Mouse (Mus musculus): ENCODE results near the gene CN725425.
A peak's percentile ranks its signal among the peaks of the same experiment; 100 is the strongest.

The CN725425 gene

GRCm38 (mm10) chr15:91199256-91199905 lies at the start of gene CN725425:
Gene CN725425 (plus strand): TSS chr15:91199494.
- DNase-seq (ENCODE audit: low read depth, low spot score), result no peak

- DNase-seq (ENCODE audit: low read depth, low spot score), result no peak
Measured at GRCm38 (mm10) chr15:91152592-91152991, 46.7 kb upstream of the CN725425 start.

GRCm38 (mm10) chr15:91153311-91153710 lies 46.0 kb upstream of the CN725425 start:
- DNase-seq (ENCODE audit: low read depth, low spot score), result no peak

- DNase-seq (ENCODE audit: low read depth, low spot score), result no peak
Measured at GRCm38 (mm10) chr15:91161153-91161552, 38.1 kb upstream of the CN725425 start.

- DNase-seq (ENCODE audit: low read depth, low spot score), result no peak
Measured at GRCm38 (mm10) chr15:91163454-91163853, 35.8 kb upstream of the CN725425 start.

- peak; percentile 42 for DNase-seq (ENCODE audit: low read depth, low spot score)
Measured at GRCm38 (mm10) chr15:91165021-91165420, 34.3 kb upstream of the CN725425 start.

GRCm38 (mm10) chr15:91167850-91168562 lies 31.3 kb upstream of the CN725425 start:
- no peak for DNase-seq (ENCODE audit: low read depth, low spot score)

- no peak for DNase-seq (ENCODE audit: low read depth, low spot score)
Measured at GRCm38 (mm10) chr15:91170602-91171328, 28.5 kb upstream of the CN725425 start.

- no peak for DNase-seq (ENCODE audit: low read depth, low spot score)
Measured at GRCm38 (mm10) chr15:91171332-91171731, 28.0 kb upstream of the CN725425 start.

GRCm38 (mm10) chr15:91172193-91172592 lies 27.1 kb upstream of the CN725425 start:
- no peak for DNase-seq (ENCODE audit: low read depth, low spot score)

- no peak for DNase-seq (ENCODE audit: low read depth, low spot score)
Measured at GRCm38 (mm10) chr15:91178656-91179314, 20.5 kb upstream of the CN725425 start.

GRCm38 (mm10) chr15:91179911-91180622 lies 19.2 kb upstream of the CN725425 start:
- DNase-seq (ENCODE audit: low read depth, low spot score), result no peak

- DNase-seq (ENCODE audit: low read depth, low spot score), result no peak
Measured at GRCm38 (mm10) chr15:91186358-91186757, 12.9 kb upstream of the CN725425 start.

- DNase-seq (ENCODE audit: low read depth, low spot score), result no peak
Measured at GRCm38 (mm10) chr15:91190026-91190425, 9.3 kb upstream of the CN725425 start.

- DNase-seq (ENCODE audit: low read depth, low spot score), result no peak
Measured at GRCm38 (mm10) chr15:91190519-91191207, 8.6 kb upstream of the CN725425 start.

- DNase-seq (ENCODE audit: low read depth, low spot score), result no peak
Measured at GRCm38 (mm10) chr15:91191412-91192222, 7.7 kb upstream of the CN725425 start, which contains the start of gene Abcd2. Gene Abcd2 (minus strand): TSS chr15:91191799.

- no peak for DNase-seq (ENCODE audit: low read depth, low spot score)
Measured at GRCm38 (mm10) chr15:91192223-91192598, 7.1 kb upstream of the CN725425 start.

GRCm38 (mm10) chr15:91200833-91201232 lies 1.5 kb downstream of the CN725425 start:
- DNase-seq (ENCODE audit: low read depth, low spot score), result no peak

GRCm38 (mm10) chr15:91202486-91202885 lies 3.2 kb downstream of the CN725425 start:
- DNase-seq (ENCODE audit: low read depth, low spot score), result no peak

- DNase-seq (ENCODE audit: low read depth, low spot score), result no peak
Measured at GRCm38 (mm10) chr15:91203521-91203920, 4.2 kb downstream of the CN725425 start.

Data from retina, postnatal 7 days (tissue).